Mouse (Mus musculus): Measurements from ENCODE around the gene 9330182L06Rik. TPM values are rescaled to one million over a fixed set of nuclear protein-coding genes. Genes with fewer than 3 reads are reported as not detected.

The 9330182L06Rik gene
- polyA plus RNA-seq, 1 experiment: 0.35 TPM

GRCm38 (mm10) chr5:9427581-9428241 is 161.8 kb downstream of the 9330182L06Rik start:
- Histone ChIP-seq H3K27me3 (ENCODE audit: control insufficient read depth, insufficient read depth, low read length) (no peaks in the 10 kb centered on the region), H3K4me3 (ENCODE audit: control insufficient read depth, insufficient read depth, low read length) (no peak overlapping the region), H3K27ac (ENCODE audit: control insufficient read depth, insufficient read depth, low read length) (no peak overlapping the region), H3K36me3 (ENCODE audit: control insufficient read depth, insufficient read depth, low read length) (no peaks in the 10 kb centered on the region), H3K4me1 (replicated peaks; ENCODE audit: control insufficient read depth, insufficient read depth, low read length) (no peaks in the 10 kb centered on the region)
- no peak for TF ChIP-seq CTCF (IDR thresholded peaks at IDR 0.05; ENCODE audit: borderline replicate concordance, control insufficient read depth, extremely low read depth, insufficient read depth, low read length, poor library complexity)
- WGBS: 58% methylated on average over 10 of the region's 10 CpGs
- no peak for DNase-seq

DNA sequence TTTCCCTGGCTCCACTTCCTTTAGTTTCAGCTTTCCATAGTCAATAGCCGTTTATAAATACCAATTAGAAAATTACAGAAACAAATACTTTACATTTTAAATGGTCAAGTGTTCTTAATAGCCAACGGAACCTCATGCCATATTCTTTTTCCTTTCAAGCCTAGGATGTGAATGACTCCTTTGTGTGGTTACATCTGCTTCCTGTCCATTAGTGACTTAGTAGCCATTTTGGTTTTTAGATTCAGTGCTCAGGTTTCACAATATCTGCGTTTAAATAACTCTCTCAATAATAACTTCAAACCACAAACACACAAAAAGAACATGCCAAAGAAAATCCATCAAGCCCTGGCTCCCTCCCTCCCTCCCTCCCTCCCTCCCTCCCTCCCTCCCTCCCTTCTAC is 162.8 kb downstream of the 9330182L06Rik start:
- Histone ChIP-seq H3K4me1 (replicated peaks; ENCODE audit: control insufficient read depth, insufficient read depth, low read length) (no peaks in the 10 kb centered on the region), H3K36me3 (ENCODE audit: control insufficient read depth, insufficient read depth, low read length) (no peaks in the 10 kb centered on the region), H3K27me3 (ENCODE audit: control insufficient read depth, insufficient read depth, low read length) (no peaks in the 10 kb centered on the region), H3K27ac (ENCODE audit: control insufficient read depth, insufficient read depth, low read length) (no peak overlapping the region), H3K4me3 (ENCODE audit: control insufficient read depth, insufficient read depth, low read length) (no peak overlapping the region)
- no peak for DNase-seq
- no peak for TF ChIP-seq CTCF (IDR thresholded peaks at IDR 0.05; ENCODE audit: borderline replicate concordance, control insufficient read depth, extremely low read depth, insufficient read depth, low read length, poor library complexity)
- no peak for TF ChIP-seq POLR2A (IDR thresholded peaks at IDR 0.05; ENCODE audit: control insufficient read depth, extremely low read depth, insufficient read depth, low read length, poor library complexity)
- WGBS: 42% methylated on average over 3 of the region's 3 CpGs

- Histone ChIP-seq H3K27ac (ENCODE audit: control insufficient read depth, insufficient read depth, low read length) (no peak overlapping the region), H3K4me1 (replicated peaks; ENCODE audit: control insufficient read depth, insufficient read depth, low read length) (no peaks in the 10 kb centered on the region), H3K4me3 (ENCODE audit: control insufficient read depth, insufficient read depth, low read length) (no peak overlapping the region), H3K27me3 (ENCODE audit: control insufficient read depth, insufficient read depth, low read length) (no peaks in the 10 kb centered on the region), H3K36me3 (ENCODE audit: control insufficient read depth, insufficient read depth, low read length) (no peaks in the 10 kb centered on the region)
- 12% methylated on average over 1 of the region's 1 CpGs for WGBS
- TF ChIP-seq POLR2A (IDR thresholded peaks at IDR 0.05; ENCODE audit: control insufficient read depth, extremely low read depth, insufficient read depth, low read length, poor library complexity) (no peak), CTCF (IDR thresholded peaks at IDR 0.05; ENCODE audit: borderline replicate concordance, control insufficient read depth, extremely low read depth, insufficient read depth, low read length, poor library complexity) (no peak)
- DNase-seq: no peak
Measured at GRCm38 (mm10) chr5:9446146-9446545, 180.2 kb downstream of the 9330182L06Rik start.

DNA sequence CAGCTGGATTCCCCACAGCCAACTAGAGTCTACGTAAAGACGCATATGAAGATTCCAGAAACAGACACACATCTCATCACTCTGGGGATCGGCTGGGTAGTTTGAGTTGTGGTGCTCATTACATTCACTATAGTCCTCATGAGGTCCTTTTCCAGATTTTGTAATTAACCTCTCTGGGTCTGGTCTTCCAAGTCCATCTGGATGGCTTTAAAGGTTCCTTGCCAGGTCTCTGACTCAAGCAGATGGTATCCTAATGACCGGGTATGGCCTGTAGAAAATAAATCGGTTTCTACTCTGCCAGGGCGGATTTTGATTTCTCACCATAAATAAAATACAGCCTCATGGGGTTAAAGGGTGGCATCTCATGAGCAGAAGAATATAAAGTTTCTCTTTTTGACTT is 183.0 kb downstream of the 9330182L06Rik start:
- no peak overlapping the region for H3K4me3 ChIP-seq (ENCODE audit: control insufficient read depth, insufficient read depth, low read length)
- DNase-seq: no peak
- 91% methylated on average over 6 of the region's 6 CpGs for WGBS
- H3K36me3 ChIP-seq (ENCODE audit: control insufficient read depth, insufficient read depth, low read length): no peaks in the 10 kb centered on the region
- H3K27ac ChIP-seq (ENCODE audit: control insufficient read depth, insufficient read depth, low read length): no peak overlapping the region
- TF ChIP-seq POLR2A (IDR thresholded peaks at IDR 0.05; ENCODE audit: control insufficient read depth, extremely low read depth, insufficient read depth, low read length, poor library complexity): no peak
- TF ChIP-seq CTCF (IDR thresholded peaks at IDR 0.05; ENCODE audit: borderline replicate concordance, control insufficient read depth, extremely low read depth, insufficient read depth, low read length, poor library complexity): no peak
- no peaks in the 10 kb centered on the region for H3K4me1 ChIP-seq (replicated peaks; ENCODE audit: control insufficient read depth, insufficient read depth, low read length)
- H3K27me3 ChIP-seq (ENCODE audit: control insufficient read depth, insufficient read depth, low read length): no peaks in the 10 kb centered on the region

DNA sequence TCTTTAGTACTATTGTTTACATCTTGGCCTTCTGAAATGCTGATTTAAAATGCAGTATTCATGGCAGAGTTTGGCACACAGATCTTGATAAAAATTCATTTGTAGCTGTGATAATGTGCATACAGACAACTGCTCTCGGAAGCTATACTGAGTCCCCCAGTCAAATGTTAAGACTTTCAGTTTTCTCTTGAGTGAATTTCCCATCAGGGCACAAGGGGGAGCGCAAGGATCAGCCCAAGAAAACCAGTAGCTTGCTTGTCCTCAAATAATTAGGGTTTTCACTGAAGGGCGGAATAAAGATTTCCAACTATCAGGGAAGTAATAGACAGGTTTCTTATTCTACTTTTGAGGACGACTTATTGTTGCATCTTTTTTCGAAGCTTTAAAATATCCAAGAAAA is 183.7 kb downstream of the 9330182L06Rik start:
- Histone ChIP-seq H3K36me3 (ENCODE audit: control insufficient read depth, insufficient read depth, low read length) (no peaks in the 10 kb centered on the region), H3K4me1 (replicated peaks; ENCODE audit: control insufficient read depth, insufficient read depth, low read length) (no peaks in the 10 kb centered on the region), H3K27me3 (ENCODE audit: control insufficient read depth, insufficient read depth, low read length) (no peaks in the 10 kb centered on the region), H3K27ac (ENCODE audit: control insufficient read depth, insufficient read depth, low read length) (no peak overlapping the region), H3K4me3 (ENCODE audit: control insufficient read depth, insufficient read depth, low read length) (no peak overlapping the region)
- 78% methylated on average over 5 of the region's 5 CpGs for WGBS
- TF ChIP-seq CTCF (IDR thresholded peaks at IDR 0.05; ENCODE audit: borderline replicate concordance, control insufficient read depth, extremely low read depth, insufficient read depth, low read length, poor library complexity) (no peak), POLR2A (IDR thresholded peaks at IDR 0.05; ENCODE audit: control insufficient read depth, extremely low read depth, insufficient read depth, low read length, poor library complexity) (no peak)
- DNase-seq: no peak

DNA sequence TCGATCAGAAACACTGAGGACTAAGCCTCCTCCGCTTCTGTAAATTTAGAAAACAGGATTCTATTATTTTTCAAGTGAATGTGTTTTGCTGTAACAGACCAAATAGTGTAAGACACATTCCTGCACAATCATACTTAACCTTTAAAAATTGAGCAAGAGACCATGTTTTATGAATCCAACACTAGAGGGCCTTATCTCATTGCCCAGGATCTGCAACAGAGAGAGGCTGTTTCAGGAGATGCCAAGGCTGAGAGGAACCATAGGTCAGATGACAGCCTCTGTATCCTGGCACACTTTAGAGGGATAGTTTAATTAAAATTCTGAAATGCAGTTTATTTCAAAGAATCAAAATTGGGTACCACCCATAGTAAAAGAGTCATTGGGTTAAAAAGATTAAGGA is 187.4 kb downstream of the 9330182L06Rik start:
- H3K27ac ChIP-seq (ENCODE audit: control insufficient read depth, insufficient read depth, low read length): no peak overlapping the region
- H3K4me3 ChIP-seq (ENCODE audit: control insufficient read depth, insufficient read depth, low read length): no peak overlapping the region
- no peak for DNase-seq
- TF ChIP-seq POLR2A (IDR thresholded peaks at IDR 0.05; ENCODE audit: control insufficient read depth, extremely low read depth, insufficient read depth, low read length, poor library complexity) (no peak), CTCF (IDR thresholded peaks at IDR 0.05; ENCODE audit: borderline replicate concordance, control insufficient read depth, extremely low read depth, insufficient read depth, low read length, poor library complexity) (no peak)
- H3K4me1 ChIP-seq (replicated peaks; ENCODE audit: control insufficient read depth, insufficient read depth, low read length): no peaks in the 10 kb centered on the region
- WGBS: 93% methylated on average over 2 of the region's 2 CpGs
- H3K27me3 ChIP-seq (ENCODE audit: control insufficient read depth, insufficient read depth, low read length): no peaks in the 10 kb centered on the region
- H3K36me3 ChIP-seq (ENCODE audit: control insufficient read depth, insufficient read depth, low read length): no peaks in the 10 kb centered on the region

DNA sequence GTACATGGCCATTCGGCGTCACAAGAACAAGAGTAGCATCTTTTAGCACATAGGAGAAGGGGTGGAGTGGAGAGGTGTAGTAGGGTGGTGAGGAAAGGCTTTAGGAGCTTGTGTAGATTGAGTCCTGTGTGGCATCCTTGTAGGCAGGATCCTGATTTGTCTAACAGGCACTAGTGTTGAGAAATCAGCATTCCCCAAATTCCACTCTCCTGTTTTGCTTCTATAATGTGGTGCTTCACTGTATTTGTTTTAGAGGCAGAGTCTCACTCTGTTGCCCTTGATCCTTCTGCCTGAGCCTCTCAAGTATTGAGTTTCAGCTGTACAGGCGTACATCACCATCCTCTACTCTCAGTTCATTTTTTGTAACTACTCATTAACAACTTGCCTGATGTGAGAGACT is 211.7 kb downstream of the 9330182L06Rik start:
- Histone ChIP-seq H3K4me3 (ENCODE audit: control insufficient read depth, insufficient read depth, low read length) (no peak overlapping the region), H3K27ac (ENCODE audit: control insufficient read depth, insufficient read depth, low read length) (no peak overlapping the region), H3K4me1 (replicated peaks; ENCODE audit: control insufficient read depth, insufficient read depth, low read length) (no peaks in the 10 kb centered on the region), H3K27me3 (ENCODE audit: control insufficient read depth, insufficient read depth, low read length) (no peaks in the 10 kb centered on the region), H3K36me3 (ENCODE audit: control insufficient read depth, insufficient read depth, low read length) (no peaks in the 10 kb centered on the region)
- 94% methylated on average over 3 of the region's 3 CpGs for WGBS
- no peak for DNase-seq
- no peak for TF ChIP-seq POLR2A (IDR thresholded peaks at IDR 0.05; ENCODE audit: control insufficient read depth, extremely low read depth, insufficient read depth, low read length, poor library complexity)
- no peak for TF ChIP-seq CTCF (IDR thresholded peaks at IDR 0.05; ENCODE audit: borderline replicate concordance, control insufficient read depth, extremely low read depth, insufficient read depth, low read length, poor library complexity)

Measured in thymus, adult 2 months (tissue).